8 mouse cellular contexts compared by ENCODE assay signal in the genomic region with DNA sequence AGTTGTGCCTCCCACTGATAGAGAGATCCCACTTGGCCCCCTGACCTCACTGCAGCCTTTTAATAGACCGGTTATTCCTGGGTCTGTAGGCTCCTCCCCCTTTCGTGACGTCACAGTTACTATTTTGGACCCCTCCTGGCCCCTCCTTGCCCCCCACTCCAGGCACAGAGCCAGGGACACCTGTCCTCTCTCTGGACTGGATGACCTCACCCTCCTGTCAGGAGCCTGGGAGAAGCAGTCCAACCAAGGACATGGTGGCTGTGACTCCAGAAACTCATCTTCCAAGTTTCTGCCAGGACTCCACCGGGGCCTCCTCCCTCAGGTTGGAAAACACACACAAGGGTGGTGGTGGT. TPM values are rescaled to one million over a fixed set of nuclear protein-coding genes. Genes with fewer than 3 reads are reported as not detected.
A peak's percentile ranks its signal among the peaks of the same experiment; 100 is the strongest.
DNase-seq lines count a peak whose midpoint lies in the region; ATAC-seq lines count a peak whose summit lies in the region.

No protein-coding gene starts in this region.

- H3K9me3 ChIP-seq in hindbrain, embryonic 10.5 days, result no peaks in the 10 kb centered on the region
- no peaks in the 10 kb centered on the region for H3K9me3 ChIP-seq in hindbrain, embryonic 14.5 days (ENCODE audit: control insufficient read depth, low read length)
- no peaks in the 10 kb centered on the region for H3K9me3 ChIP-seq in heart, embryonic 14.5 days (ENCODE audit: control insufficient read depth, low read length)
- no peaks in the 10 kb centered on the region for H3K9me3 ChIP-seq in stomach, embryonic 14.5 days (ENCODE audit: control insufficient read depth, low read depth, low read length)

- no peak overlapping the region for H3K4me3 ChIP-seq in hindbrain, embryonic 10.5 days
- no peak overlapping the region for H3K4me3 ChIP-seq in hindbrain, embryonic 14.5 days (replicated peaks; ENCODE audit: low read length)
- peak overlapping the region in 1 of 2 experiments; percentile 69; a peak in 1 of 4 replicates for H3K4me3 ChIP-seq in heart, embryonic 14.5 days (ENCODE audit: control insufficient read depth in 1 of 2, insufficient read depth in 1 of 2, low read depth in 1 of 2, low read length in 2 of 2)
- H3K4me3 ChIP-seq in stomach, embryonic 14.5 days (ENCODE audit: low read depth, low read length), result no peak overlapping the region

- H3K4me2 ChIP-seq in hindbrain, embryonic 14.5 days (replicated peaks), result no peak overlapping the region
- H3K4me2 ChIP-seq in heart, embryonic 14.5 days (ENCODE audit: low read length), result peak overlapping the region; percentile 80
- no peak overlapping the region for H3K4me2 ChIP-seq in stomach, embryonic 14.5 days (replicated peaks; ENCODE audit: low read depth, low read length)

- H3K4me1 ChIP-seq in hindbrain, embryonic 10.5 days (replicated peaks), result peaks cover 86% of the 10 kb centered on the region
- H3K4me1 ChIP-seq in hindbrain, embryonic 14.5 days (replicated peaks; ENCODE audit: control insufficient read depth, insufficient read depth, low read length), result peaks cover 54% of the 10 kb centered on the region
- peaks cover 56 to 83% of the 10 kb centered on the region in 2 experiments for H3K4me1 ChIP-seq in heart, embryonic 14.5 days (ENCODE audit: control insufficient read depth in 2 of 2, insufficient read depth in 2 of 2, low read length in 2 of 2)
- peaks cover 70% of the 10 kb centered on the region for H3K4me1 ChIP-seq in stomach, embryonic 14.5 days (ENCODE audit: control insufficient read depth, insufficient read depth, low read length)

- ATAC-seq in hindbrain, embryonic 14.5 days (ENCODE audit: low FRiP score), result no peak
- ATAC-seq in heart, embryonic 14.5 days (ENCODE audit: insufficient number of reproducible peaks, insufficient read depth, low FRiP score, low read depth), result peak; percentile 36
- ATAC-seq in stomach, embryonic 14.5 days (ENCODE audit: insufficient number of reproducible peaks, insufficient read depth, low FRiP score, low read depth), result no peak

- H3K27me3 ChIP-seq in hindbrain, embryonic 10.5 days (ENCODE audit: insufficient read depth, poor library complexity, severe bottlenecking), result peaks cover 8% of the 10 kb centered on the region
- no peaks in the 10 kb centered on the region for H3K27me3 ChIP-seq in hindbrain, embryonic 14.5 days (ENCODE audit: control insufficient read depth, insufficient read depth, low read length)
- no peaks in the 10 kb centered on the region for H3K27me3 ChIP-seq in heart, embryonic 14.5 days (ENCODE audit: control insufficient read depth, insufficient read depth, low read length)
- H3K27me3 ChIP-seq in stomach, embryonic 14.5 days (ENCODE audit: control insufficient read depth, insufficient read depth, low read length), result no peaks in the 10 kb centered on the region

- peak overlapping the region; percentile 86 for H3K27ac ChIP-seq in hindbrain, embryonic 10.5 days
- no peak overlapping the region for H3K27ac ChIP-seq in hindbrain, embryonic 14.5 days
- H3K27ac ChIP-seq in heart, embryonic 14.5 days (replicated peaks in 1 of 2; ENCODE audit: control insufficient read depth in 1 of 2, insufficient read depth in 1 of 2, low read depth in 2 of 2, low read length in 2 of 2), result peak overlapping the region; percentile 91 to 94
- peak overlapping the region; percentile 48; the same call in 1 of the 2 replicates for H3K27ac ChIP-seq in stomach, embryonic 14.5 days (ENCODE audit: low read length)

- H3K9ac ChIP-seq in hindbrain, embryonic 14.5 days, result no peak overlapping the region
- peak overlapping the region; percentile 25 for H3K9ac ChIP-seq in heart, embryonic 14.5 days (ENCODE audit: low read length)
- no peak overlapping the region for H3K9ac ChIP-seq in stomach, embryonic 14.5 days (replicated peaks; ENCODE audit: low read depth, low read length)

- DNase-seq in hindbrain, embryonic 10.5 days (ENCODE audit: low spot score), result no peak
- DNase-seq in hindbrain, embryonic 14.5 days (ENCODE audit: low spot score), result no peak
- peak; percentile 9 for DNase-seq in urinary bladder, postnatal 10 days (ENCODE audit: low spot score)
- DNase-seq in urinary bladder, postnatal 25 days (ENCODE audit: low spot score), result no peak
- no peak for DNase-seq in frontal cortex, postnatal 14 days (ENCODE audit: low spot score in 2 of 2)
- no peak for DNase-seq in thymus, postnatal 25 days

- 83% methylated on average over 4 of the region's 4 CpGs for WGBS in hindbrain, embryonic 10.5 days
- 82% methylated on average over 4 of the region's 4 CpGs for WGBS in hindbrain, embryonic 14.5 days
- WGBS in heart, embryonic 14.5 days, result 17% methylated on average over 4 of the region's 4 CpGs
- WGBS in stomach, embryonic 14.5 days, result 56% methylated on average over 4 of the region's 4 CpGs

- H3K36me3 ChIP-seq in hindbrain, embryonic 10.5 days, result peaks cover 69% of the 10 kb centered on the region
- H3K36me3 ChIP-seq in hindbrain, embryonic 14.5 days (replicated peaks; ENCODE audit: control insufficient read depth, insufficient read depth), result peaks cover 31% of the 10 kb centered on the region
- H3K36me3 ChIP-seq in heart, embryonic 14.5 days (ENCODE audit: control insufficient read depth, insufficient read depth, low read length), result peaks cover 14% of the 10 kb centered on the region
- no peaks in the 10 kb centered on the region for H3K36me3 ChIP-seq in stomach, embryonic 14.5 days (ENCODE audit: control insufficient read depth, insufficient read depth, low read length)

RNA-seq across cellular contexts. Expression of a gene that starts 10.0 kb away (rescaled TPM):
- polyA plus RNA-seq in hindbrain, embryonic 10.5 days (2016; fragmentation: Nextera tagmentation; extraction: Ambion mirVana), result 70.3 and 101 TPM in 2 replicates
- 40.7 and 50.8 TPM in 2 replicates for polyA plus RNA-seq in hindbrain, embryonic 14.5 days (2014; fragmentation: Nextera tagmentation; extraction: Ambion mirVana)
- polyA plus RNA-seq in heart, embryonic 14.5 days (2014; fragmentation: Nextera tagmentation; extraction: Ambion mirVana), result 52.1 and 54.5 TPM in 2 replicates
- polyA plus RNA-seq in stomach, embryonic 14.5 days (2014; fragmentation: Nextera tagmentation; extraction: Ambion mirVana), result 41.5 and 46.4 TPM in 2 replicates

RNA-seq across cellular contexts. Expression of a gene that starts 28.7 kb away (rescaled TPM):
- polyA plus RNA-seq in hindbrain, embryonic 10.5 days (2016; fragmentation: Nextera tagmentation; extraction: Ambion mirVana), result 20.9 and 28.3 TPM in 2 replicates
- 1.8 and 2.9 TPM in 2 replicates for polyA plus RNA-seq in hindbrain, embryonic 14.5 days (2014; fragmentation: Nextera tagmentation; extraction: Ambion mirVana)
- polyA plus RNA-seq in heart, embryonic 14.5 days (2014; fragmentation: Nextera tagmentation; extraction: Ambion mirVana), result 8.7 and 10.3 TPM in 2 replicates
- polyA plus RNA-seq in stomach, embryonic 14.5 days (2014; fragmentation: Nextera tagmentation; extraction: Ambion mirVana), result 11.4 and 11.8 TPM in 2 replicates

RNA-seq across cellular contexts. Expression of a gene that starts 30.6 kb away (rescaled TPM):
- 32.3 and 37.8 TPM in 2 replicates for polyA plus RNA-seq in hindbrain, embryonic 10.5 days (2016; fragmentation: Nextera tagmentation; extraction: Ambion mirVana)
- polyA plus RNA-seq in hindbrain, embryonic 14.5 days (2014; fragmentation: Nextera tagmentation; extraction: Ambion mirVana), result 39.9 and 42.3 TPM in 2 replicates
- 24.8 and 27.8 TPM in 2 replicates for polyA plus RNA-seq in heart, embryonic 14.5 days (2014; fragmentation: Nextera tagmentation; extraction: Ambion mirVana)
- polyA plus RNA-seq in stomach, embryonic 14.5 days (2014; fragmentation: Nextera tagmentation; extraction: Ambion mirVana), result 34.4 and 36.6 TPM in 2 replicates

RNA-seq across cellular contexts. Expression of a gene that starts 34.9 kb away (rescaled TPM):
- 119 and 148 TPM in 2 replicates for polyA plus RNA-seq in hindbrain, embryonic 10.5 days (2016; fragmentation: Nextera tagmentation; extraction: Ambion mirVana)
- 78.6 and 81.9 TPM in 2 replicates for polyA plus RNA-seq in hindbrain, embryonic 14.5 days (2014; fragmentation: Nextera tagmentation; extraction: Ambion mirVana)
- polyA plus RNA-seq in heart, embryonic 14.5 days (2014; fragmentation: Nextera tagmentation; extraction: Ambion mirVana), result 60.3 and 62.1 TPM in 2 replicates
- 88.2 and 88.5 TPM in 2 replicates for polyA plus RNA-seq in stomach, embryonic 14.5 days (2014; fragmentation: Nextera tagmentation; extraction: Ambion mirVana)

RNA-seq across cellular contexts. Expression of a gene that starts 48.6 kb away (rescaled TPM):
- polyA plus RNA-seq in hindbrain, embryonic 10.5 days (2016; fragmentation: Nextera tagmentation; extraction: Ambion mirVana), result 0.08 TPM in 1 of 2 replicates, not detected in the other
- polyA plus RNA-seq in hindbrain, embryonic 14.5 days (2014; fragmentation: Nextera tagmentation; extraction: Ambion mirVana), result 0.07 and 0.18 TPM in 2 replicates
- 0.09 and 0.11 TPM in 2 replicates for polyA plus RNA-seq in heart, embryonic 14.5 days (2014; fragmentation: Nextera tagmentation; extraction: Ambion mirVana)
- not detected in 2 replicates for polyA plus RNA-seq in stomach, embryonic 14.5 days (2014; fragmentation: Nextera tagmentation; extraction: Ambion mirVana)
